Mouse (Mus musculus) hindbrain, postnatal 0 days (tissue): ENCODE data around the gene Actn4. TPM values are rescaled to one million over a fixed set of nuclear protein-coding genes. Genes with fewer than 3 reads are reported as not detected.
A peak's percentile ranks its signal among the peaks of the same experiment; 100 is the strongest.

Experiments used
- ATAC-seq: fragments of 200-750 bp; cut with Nextera tagmentation; 2 replicates; pipeline ENCODE4 v1.8.0; 2017; ENCODE audit warnings: mild to moderate bottlenecking, moderate TSS enrichment, moderate library complexity
- DNase-seq: peaks from one replicate; pipeline ENCODE4 v3.0.0-alpha.2; 2015; ENCODE audit warnings: low spot score
- H3K27ac ChIP-seq: fragments of 300-500 bp; sonication (generic); 2 replicates; pipeline ENCODE4 v1.5.1; 2014; ENCODE audit warnings: mild to moderate bottlenecking
- H3K27me3 ChIP-seq: fragments of 300-500 bp; sonication (generic); 2 replicates; pipeline ENCODE4 v1.6.1; 2014; ENCODE audit warnings: low read length, mixed read lengths; ENCODE audit not compliant: insufficient read depth
- H3K36me3 ChIP-seq: fragments of 300-500 bp; sonication (generic); 2 replicates; pipeline ENCODE4 v1.6.1; 2014; ENCODE audit warnings: low read length, mixed read lengths; ENCODE audit not compliant: insufficient read depth
- H3K4me1 ChIP-seq: fragments of 300-500 bp; sonication (generic); 2 replicates; pipeline ENCODE4 v1.6.1; 2014; ENCODE audit warnings: antibody characterized with exemption, low read length, mixed read lengths; ENCODE audit not compliant: insufficient read depth
- H3K4me2 ChIP-seq: fragments of 300-500 bp; sonication (generic); 2 replicates; pipeline ENCODE4 v1.6.1; 2014; ENCODE audit warnings: low read depth, mild to moderate bottlenecking, low read length, moderate library complexity, mixed read lengths
- H3K4me3 ChIP-seq: fragments of 300-500 bp; sonication (generic); 2 replicates; pipeline ENCODE4 v1.5.1; 2014; ENCODE audit warnings: low read length
- H3K9ac ChIP-seq: fragments of 300-500 bp; sonication (generic); replicated peaks from 2 replicates; pipeline ENCODE4 v1.6.1; 2014; ENCODE audit warnings: mild to moderate bottlenecking, low read length, moderate library complexity, mixed read lengths
- H3K9me3 ChIP-seq: fragments of 300-500 bp; sonication (generic); 2 replicates; pipeline ENCODE4 v1.6.1; 2016; ENCODE audit warnings: low read length, mixed read lengths
- CTCF ChIP-seq: IDR thresholded peaks from 2 replicates; pipeline ENCODE4 v1.5.1; 2016; ENCODE audit warnings: antibody characterized with exemption, control low read depth, low read depth
- WGBS: fragments of 180-500 bp; shearing (Covaris S2); extraction: QIAGEN DNeasy Blood & Tissue Kit; methylation state at CpG from one replicate; pipeline ENCODE4 v1.1.7; 2014; 5-methylcytosine and 5-hydroxymethylcytosine counted together
- polyA plus RNA-seq: library from polyadenylated mRNA; unstranded; fragments of >200 nt; fragmentation: Nextera tagmentation; extraction: Ambion mirVana; gene quantifications from 2 replicates; pipeline ENCODE4 v1.2.1, GENCODE M21; 2015
- total RNA-seq: library from RNA; depleted of rRNA; stranded (reverse); fragments of >200 nt; gene quantifications from 2 replicates; pipeline ENCODE4 v1.2.3, GENCODE M21; 2014

Actn4 gene
- total and polyA plus RNA-seq, 2 experiments from 2014 or later: 85.7 to 114 TPM

DNA sequence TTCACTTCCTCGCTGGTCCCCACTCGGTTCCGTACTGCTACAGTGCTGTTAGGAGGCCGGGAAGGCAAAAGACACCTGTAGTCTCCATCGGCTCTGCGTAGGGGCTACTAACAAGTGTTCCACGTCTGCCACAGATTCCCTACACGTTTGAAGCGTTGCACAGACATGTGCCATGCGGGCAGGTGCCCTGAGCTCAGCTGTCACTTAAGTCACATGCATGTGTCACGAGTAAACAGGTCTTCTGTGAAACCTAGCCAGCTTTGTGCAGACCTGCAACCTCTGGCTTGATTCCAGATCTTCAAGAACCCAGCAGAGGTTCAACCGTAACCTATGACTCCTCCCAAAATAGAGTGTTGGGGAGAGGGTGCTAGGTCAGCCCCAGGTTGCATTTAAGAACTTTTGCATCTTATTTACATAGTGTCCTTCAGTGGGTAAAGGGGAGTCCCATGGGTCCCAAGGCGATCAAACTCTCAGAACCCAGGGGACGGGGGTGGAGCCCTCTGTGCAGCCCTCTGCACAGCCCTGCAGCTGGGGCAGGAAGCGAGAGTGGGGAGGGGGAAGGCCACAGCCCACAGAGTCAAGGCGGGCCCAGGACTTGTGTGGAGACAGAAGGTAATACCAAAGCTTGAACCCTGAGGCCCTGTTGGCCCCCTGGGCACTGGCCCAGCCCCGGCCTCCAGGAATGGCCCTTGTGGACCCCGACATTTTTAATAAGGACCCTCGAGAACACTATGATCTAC is 20.3 kb upstream of the Actn4 start:
- Histone ChIP-seq H3K27ac (peak overlapping the region; percentile 55), H3K27me3 (no peaks in the 10 kb centered on the region), H3K9me3 (no peaks in the 10 kb centered on the region), H3K4me3 (peak overlapping the region; percentile 76), H3K9ac (peak overlapping the region; percentile 39), H3K4me1 (peaks cover 4% of the 10 kb centered on the region; the same call in 1 of the 2 replicates), H3K4me2 (peak overlapping the region; percentile 60), H3K36me3 (peaks cover 17% of the 10 kb centered on the region)
- ATAC-seq: peak; percentile 61
- TF ChIP-seq CTCF: no peak
- WGBS: 15% methylated on average over 19 of the region's 19 CpGs
- peak; percentile 9 for DNase-seq

DNA sequence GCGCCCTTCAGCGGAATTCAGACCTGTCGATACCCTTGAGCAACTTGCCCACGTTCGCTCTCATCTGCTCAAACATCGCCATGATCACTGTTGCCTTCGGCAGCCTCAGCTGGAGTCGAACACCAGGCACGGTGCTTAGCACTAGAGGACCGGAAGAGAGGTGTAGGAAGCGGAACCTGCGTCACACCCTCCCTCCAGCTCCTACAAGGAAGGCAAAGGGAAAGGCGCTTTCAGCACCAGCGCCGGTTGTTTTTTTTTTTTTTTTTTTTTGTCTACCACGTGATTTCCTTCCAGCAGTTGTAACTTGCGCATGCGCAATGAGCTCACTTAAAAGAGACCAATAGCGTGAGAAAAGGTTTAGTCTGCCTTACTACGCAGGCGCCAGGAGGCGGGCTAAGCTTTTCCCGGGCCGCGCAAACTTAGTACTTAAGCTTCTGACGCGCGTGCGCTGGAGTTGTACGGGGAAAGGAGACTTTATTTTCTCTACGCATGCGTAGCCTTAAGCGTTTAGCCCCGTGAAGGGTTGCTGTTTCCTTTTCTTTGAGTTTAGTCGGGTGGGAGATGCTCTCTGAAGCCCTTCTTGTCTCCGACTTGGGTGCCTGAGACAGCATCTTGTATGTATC is 19.6 kb upstream of the Actn4 start, which contains the start of the genes Eif3k and Map4k1:
Gene Eif3k, minus strand, starts transcription at position 214 of the 623 bp plus-strand sequence.
Gene Map4k1, plus strand, starts transcription at position 400 of the 623 bp plus-strand sequence.
- peak; percentile 100 for DNase-seq
- Histone ChIP-seq H3K36me3 (peaks cover 24% of the 10 kb centered on the region), H3K4me1 (peaks cover 4% of the 10 kb centered on the region; the same call in 1 of the 2 replicates), H3K4me3 (peak within 1 kb of the TSS; percentile 76), H3K27ac (peak within 1 kb of the TSS; percentile 76), H3K9ac (peak within 1 kb of the TSS; percentile 75), H3K9me3 (no peaks in the 10 kb centered on the region), H3K4me2 (peak within 1 kb of the TSS; percentile 97), H3K27me3 (no peaks in the 10 kb centered on the region)
- peak; percentile 27; the same call in 1 of the 2 replicates for TF ChIP-seq CTCF
- under 1% methylated on average over 36 of the region's 36 CpGs for WGBS
- peak; percentile 97 for ATAC-seq

DNA sequence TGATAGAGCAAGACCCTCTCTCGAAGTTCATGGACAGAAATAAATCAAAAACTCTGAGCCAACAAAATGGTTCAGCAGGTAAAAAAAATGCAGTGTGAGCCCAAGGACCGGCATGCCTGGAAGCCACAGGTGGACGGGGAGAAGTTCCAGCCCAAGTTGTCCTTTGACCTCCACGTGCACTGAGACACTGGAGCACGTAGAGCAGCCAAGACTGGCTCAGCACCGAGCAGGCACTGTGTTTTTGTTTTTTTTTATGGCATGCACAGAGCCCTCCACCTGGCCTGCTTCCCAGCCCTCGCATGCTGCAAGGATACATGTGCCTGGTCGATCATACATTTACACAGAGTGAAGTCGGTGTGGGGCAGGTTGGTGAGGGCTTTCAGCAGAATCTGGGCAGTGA is 15.4 kb upstream of the Actn4 start:
- Histone ChIP-seq H3K9me3 (no peaks in the 10 kb centered on the region), H3K36me3 (peaks cover 43% of the 10 kb centered on the region), H3K27ac (no peak overlapping the region), H3K9ac (no peak overlapping the region), H3K27me3 (no peaks in the 10 kb centered on the region), H3K4me1 (peaks cover 3% of the 10 kb centered on the region; the same call in 1 of the 2 replicates), H3K4me2 (no peak overlapping the region), H3K4me3 (no peak overlapping the region)
- no peak for ATAC-seq
- DNase-seq: no peak
- 87% methylated on average over 9 of the region's 9 CpGs for WGBS
- no peak for TF ChIP-seq CTCF

DNA sequence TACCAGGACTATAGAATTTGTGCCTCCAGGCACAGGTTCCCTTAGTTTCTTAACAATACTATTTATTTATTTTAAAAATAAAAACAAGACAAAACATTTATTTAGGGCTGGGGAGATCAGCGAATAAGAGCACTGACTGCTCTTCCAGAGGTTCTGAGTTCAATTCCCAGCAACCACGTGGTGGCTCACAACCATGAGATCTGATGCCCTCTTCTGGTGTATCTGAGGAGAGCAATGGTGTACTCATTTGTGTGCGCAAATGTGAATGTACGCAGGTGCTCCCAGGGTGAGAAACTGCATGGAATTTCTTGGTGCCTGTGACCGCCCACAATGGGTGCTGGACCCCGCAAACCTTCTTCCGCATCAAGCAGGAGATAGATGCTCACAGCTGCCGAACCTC is 10.9 kb upstream of the Actn4 start:
- TF ChIP-seq CTCF: peak; percentile 30; the same call in 1 of the 2 replicates
- Histone ChIP-seq H3K27me3 (no peaks in the 10 kb centered on the region), H3K9ac (no peak overlapping the region), H3K4me1 (no peaks in the 10 kb centered on the region), H3K36me3 (peaks cover 42% of the 10 kb centered on the region; the same call in 1 of the 2 replicates), H3K4me3 (no peak overlapping the region), H3K9me3 (no peaks in the 10 kb centered on the region), H3K27ac (no peak overlapping the region), H3K4me2 (no peak overlapping the region)
- DNase-seq (no peak), ATAC-seq (no peak)
- WGBS: 80% methylated on average over 8 of the region's 8 CpGs

DNA sequence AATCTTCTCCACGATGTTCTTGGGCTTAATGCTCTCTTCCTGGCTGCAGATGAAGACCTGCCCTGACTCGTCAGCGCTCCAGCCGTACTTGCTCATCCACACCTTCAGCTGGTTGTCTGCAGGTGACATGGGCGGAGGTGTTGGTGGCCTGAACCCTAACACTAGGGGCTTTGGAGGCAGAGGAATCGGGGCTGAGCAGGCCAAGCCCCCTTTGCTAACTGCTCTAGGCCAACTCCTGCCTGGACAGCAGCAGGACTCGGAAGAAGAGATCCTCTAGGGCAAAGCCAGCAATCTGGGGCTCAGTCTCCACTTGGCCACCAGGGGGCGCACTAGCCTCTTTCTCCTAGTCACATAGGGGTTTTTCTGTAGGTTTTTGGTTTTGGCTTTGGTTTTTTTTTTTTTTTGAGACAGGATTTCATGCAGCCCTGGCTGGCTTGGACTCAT is 10.4 kb upstream of the Actn4 start:
- no peak overlapping the region for H3K9ac ChIP-seq

DNA sequence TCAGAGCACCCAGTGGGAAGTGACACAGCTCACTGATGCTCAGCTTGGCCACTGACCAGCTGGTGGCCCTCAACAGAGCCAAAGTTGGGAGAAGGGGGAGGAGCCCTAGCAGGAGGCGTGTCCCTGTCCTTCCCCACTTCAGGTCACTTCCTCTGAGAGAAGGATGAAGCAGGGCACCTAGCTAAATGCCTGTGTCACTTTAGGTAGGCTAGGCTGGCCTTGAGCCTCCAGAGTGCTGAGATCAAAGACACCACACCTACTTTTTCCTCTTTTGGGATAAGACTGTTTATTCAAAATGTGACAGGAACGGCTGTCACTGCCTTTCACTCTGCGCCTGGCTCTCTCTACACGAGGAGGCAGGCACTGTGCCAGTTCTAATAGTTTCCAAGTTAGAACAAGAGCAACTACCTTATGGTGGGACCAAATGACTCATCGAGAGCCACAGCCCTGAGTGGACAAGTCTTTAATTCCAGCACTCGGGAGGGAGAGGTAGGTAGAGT is 9.7 kb upstream of the Actn4 start:
- Histone ChIP-seq H3K27ac (no peak overlapping the region), H3K9me3 (no peaks in the 10 kb centered on the region), H3K4me3 (no peak overlapping the region), H3K4me1 (no peaks in the 10 kb centered on the region), H3K36me3 (peaks cover 30% of the 10 kb centered on the region; the same call in 1 of the 2 replicates), H3K27me3 (no peaks in the 10 kb centered on the region), H3K9ac (no peak overlapping the region), H3K4me2 (no peak overlapping the region)
- TF ChIP-seq CTCF: no peak
- 78% methylated on average over 6 of the region's 6 CpGs for WGBS
- DNase-seq: no peak
- no peak for ATAC-seq

More for the DNA sequence above, 10.4 kb upstream of the Actn4 start:
- 71% methylated on average over 8 of the region's 8 CpGs for WGBS
- no peak overlapping the region for H3K4me3 ChIP-seq
- H3K4me1 ChIP-seq: no peaks in the 10 kb centered on the region
- H3K36me3 ChIP-seq: peaks cover 38% of the 10 kb centered on the region; the same call in 1 of the 2 replicates
- H3K9me3 ChIP-seq: no peaks in the 10 kb centered on the region
- H3K4me2 ChIP-seq: no peak overlapping the region
- peak; percentile 86 for TF ChIP-seq CTCF
- DNase-seq (peak; percentile 78), ATAC-seq (peak; percentile 22; the same call in 1 of the 2 replicates)
- no peak overlapping the region for H3K27ac ChIP-seq
- H3K27me3 ChIP-seq: no peaks in the 10 kb centered on the region
